Mouse (Mus musculus) layer of hippocampus, postnatal 14 days (tissue): ENCODE data around the gene Gpr183. TPM values are rescaled to one million over a fixed set of nuclear protein-coding genes. Genes with fewer than 3 reads are reported as not detected.

Source experiments
- DNase-seq, 2 experiments: peaks; one replicate each; pipeline ENCODE4 v3.0.0; 2021 to 2022; ENCODE audit warnings: low spot score in 2 of 2, mixed read lengths in 1 of 2
- total RNA-seq, 2 experiments: library from RNA; stranded (reverse); gene quantifications; 2 replicates each; pipeline ENCODE4 v1.2.3; 2021

Gpr183 gene
- total RNA-seq, 2 experiments from 2014 or later: 0.76 to 0.88 TPM

GRCm38 (mm10) chr14:121906341-121906991, 58.5 kb downstream of the Gpr183 start:
- no peak for DNase-seq

- DNase-seq: no peak
Observed at GRCm38 (mm10) chr14:121904754-121905153, 60.2 kb downstream of the Gpr183 start.

GRCm38 (mm10) chr14:121903381-121903876, 61.6 kb downstream of the Gpr183 start:
- no peak for DNase-seq

Other genes with a start within 250 kb of the Gpr183 start
- gene Dock9, start 167.4 kb downstream of the Gpr183 start, total RNA-seq: 100 to 1,000 TPM; 256 to 267 TPM
- 10 to 100 TPM; 48.9 to 49.7 TPM for gene Ubac2, start 86.6 kb downstream of the Gpr183 start, total RNA-seq
- gene Gpr18, start 49.4 kb downstream of the Gpr183 start, total RNA-seq: not detected
- gene Timm8a2, start 69.5 kb upstream of the Gpr183 start, total RNA-seq: not detected
- 10 to 100 TPM; 88.0 to 88.3 TPM for gene Tm9sf2, start 141.8 kb upstream of the Gpr183 start, total RNA-seq
- 10 to 100 TPM; 25.5 to 26.8 TPM for gene Clybl, start 216.5 kb upstream of the Gpr183 start, total RNA-seq